Mouse (Mus musculus) stomach, postnatal 0 days (tissue): ENCODE measurements around the gene Vcam1.

ENCODE experiments used
- CTCF ChIP-seq: IDR thresholded peaks from 2 replicates; pipeline ENCODE4 v1.5.1; 2016; ENCODE audit warnings: antibody characterized with exemption, low read depth, mild to moderate bottlenecking, moderate library complexity
- EP300 ChIP-seq: optimal IDR thresholded peaks from 2 replicates; pipeline ENCODE3; 2016; ENCODE audit warnings: antibody characterized with exemption

GRCm38 (mm10) chr3:116168056-116168455 is 38.6 kb upstream of the Vcam1 start:
- TF ChIP-seq CTCF (no peak), EP300 (no peak)
